ENCODE assay signal across 13 mouse cellular contexts in the genomic region with DNA sequence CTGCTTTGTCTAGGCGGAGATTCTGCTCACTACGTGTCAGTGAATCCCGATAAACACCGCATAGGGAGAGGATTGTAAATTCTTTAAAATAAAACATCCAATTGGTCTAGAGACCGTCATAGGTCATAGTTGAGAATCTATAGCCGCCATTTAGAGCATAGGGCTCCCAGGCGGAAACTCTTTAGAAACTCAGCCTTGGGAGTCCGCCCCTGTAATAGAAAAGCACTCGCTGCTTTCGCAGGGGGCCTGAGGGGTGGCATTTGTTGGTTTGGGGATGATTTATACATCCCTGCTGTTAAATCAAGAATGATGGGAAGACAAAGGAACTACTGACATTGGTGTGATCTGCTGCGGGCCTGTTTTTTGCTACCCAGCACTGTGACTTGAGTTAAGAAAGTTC. TPM values are rescaled to one million over a fixed set of nuclear protein-coding genes. Genes with fewer than 3 reads are reported as not detected.
DNase-seq lines count a peak whose midpoint lies in the region; ATAC-seq lines count a peak whose summit lies in the region.
"Had no signal": no experiment of that assay in that cellular context is flagged by ENCODE, and none has a peak within 500 bp of the region (broad histone marks: within the 10 kb centered on the region; RNA-seq: fewer than 3 reads in every experiment).

No protein-coding gene starts in this region.

- H3K27ac ChIP-seq in midbrain, embryonic 10.5 days (replicated peaks) = no peak overlapping the region
- no peak overlapping the region for H3K27ac ChIP-seq in midbrain, embryonic 14.5 days (replicated peaks; ENCODE audit: low read depth, low read length)
- H3K27ac ChIP-seq in embryonic facial prominence, embryonic 14.5 days (replicated peaks; ENCODE audit: low read depth, low read length) = peak overlapping the region; percentile 99
- H3K27ac ChIP-seq in limb, embryonic 15.5 days = peak overlapping the region; percentile 99
- H3K27ac ChIP-seq: liver, embryonic 14.5 days had no signal

- 11% methylated on average over 11 of the region's 11 CpGs for WGBS in midbrain, embryonic 10.5 days
- 20% methylated on average over 11 of the region's 11 CpGs for WGBS in midbrain, embryonic 14.5 days
- WGBS in embryonic facial prominence, embryonic 14.5 days = 24% methylated on average over 11 of the region's 11 CpGs
- WGBS in limb, embryonic 15.5 days = 27% methylated on average over 11 of the region's 11 CpGs

- H3K4me2 ChIP-seq in midbrain, embryonic 14.5 days (ENCODE audit: low read length) = no peak overlapping the region
- H3K4me2 ChIP-seq in embryonic facial prominence, embryonic 14.5 days (ENCODE audit: low read depth, low read length) = peak overlapping the region; percentile 58
- H3K4me2 ChIP-seq in limb, embryonic 15.5 days = peak overlapping the region; percentile 58

- H3K4me3 ChIP-seq in midbrain, embryonic 10.5 days = no peak overlapping the region
- no peak overlapping the region for H3K4me3 ChIP-seq in midbrain, embryonic 14.5 days (replicated peaks; ENCODE audit: low read depth, low read length)
- H3K4me3 ChIP-seq in embryonic facial prominence, embryonic 14.5 days (ENCODE audit: low read depth, low read length) = peak overlapping the region; percentile 86
- peak overlapping the region; percentile 68 for H3K4me3 ChIP-seq in limb, embryonic 15.5 days
- H3K4me3 ChIP-seq: megakaryocyte, embryonic 14.5 days had no signal

- ATAC-seq in midbrain, embryonic 14.5 days (ENCODE audit: low FRiP score, low TSS enrichment) = no peak
- ATAC-seq in embryonic facial prominence, embryonic 14.5 days (ENCODE audit: low read depth) = no peak
- no peak for ATAC-seq in limb, embryonic 15.5 days (ENCODE audit: insufficient number of reproducible peaks, low FRiP score, low TSS enrichment, low read depth)
- ATAC-seq: lung, postnatal 0 days had no signal

- no peak overlapping the region for H3K9ac ChIP-seq in midbrain, embryonic 14.5 days (replicated peaks; ENCODE audit: low read length)
- H3K9ac ChIP-seq in embryonic facial prominence, embryonic 14.5 days (ENCODE audit: low read depth, low read length) = peak overlapping the region; percentile 100
- H3K9ac ChIP-seq in limb, embryonic 15.5 days = peak overlapping the region; percentile 96; the same call in 1 of the 2 replicates
- H3K9ac ChIP-seq: liver, embryonic 14.5 days had no signal

- peaks cover 44% of the 10 kb centered on the region for H3K4me1 ChIP-seq in midbrain, embryonic 10.5 days
- H3K4me1 ChIP-seq in midbrain, embryonic 14.5 days (ENCODE audit: control insufficient read depth, insufficient read depth, low read length) = peaks cover 10% of the 10 kb centered on the region
- peaks cover 30% of the 10 kb centered on the region for H3K4me1 ChIP-seq in embryonic facial prominence, embryonic 14.5 days (ENCODE audit: control insufficient read depth, insufficient read depth, low read length)
- peaks cover 28% of the 10 kb centered on the region for H3K4me1 ChIP-seq in limb, embryonic 15.5 days

- peaks cover 70% of the 10 kb centered on the region for H3K27me3 ChIP-seq in midbrain, embryonic 10.5 days (ENCODE audit: low read depth, poor library complexity, severe bottlenecking)
- H3K27me3 ChIP-seq in midbrain, embryonic 14.5 days (ENCODE audit: control insufficient read depth, insufficient read depth, low read length) = peaks cover 65% of the 10 kb centered on the region
- no peaks in the 10 kb centered on the region; the same call in 1 of the 2 replicates for H3K27me3 ChIP-seq in embryonic facial prominence, embryonic 14.5 days (replicated peaks; ENCODE audit: control insufficient read depth, insufficient read depth, low read length)
- H3K27me3 ChIP-seq in limb, embryonic 15.5 days = no peaks in the 10 kb centered on the region

- no peaks in the 10 kb centered on the region for H3K36me3 ChIP-seq in midbrain, embryonic 10.5 days
- H3K36me3 ChIP-seq in midbrain, embryonic 14.5 days (ENCODE audit: control insufficient read depth, insufficient read depth, low read length) = no peaks in the 10 kb centered on the region
- H3K36me3 ChIP-seq in embryonic facial prominence, embryonic 14.5 days (ENCODE audit: control insufficient read depth, insufficient read depth, low read length) = peaks cover 34% of the 10 kb centered on the region
- 0 out of 2 replicates have a peak, but pooled peaks cover 4% of the 10 kb centered on the region for H3K36me3 ChIP-seq in limb, embryonic 15.5 days
- H3K36me3 ChIP-seq: G1E had no signal

- no peaks in the 10 kb centered on the region for H3K9me3 ChIP-seq in midbrain, embryonic 10.5 days (replicated peaks)
- no peaks in the 10 kb centered on the region for H3K9me3 ChIP-seq in midbrain, embryonic 14.5 days (ENCODE audit: control insufficient read depth, low read length)
- H3K9me3 ChIP-seq in embryonic facial prominence, embryonic 14.5 days (ENCODE audit: control insufficient read depth, low read length) = no peaks in the 10 kb centered on the region
- no peaks in the 10 kb centered on the region for H3K9me3 ChIP-seq in limb, embryonic 15.5 days
- H3K9me3 ChIP-seq: G1E; megakaryocyte, embryonic 14.5 days had no signal

- peak; percentile 18 for DNase-seq in midbrain, embryonic 10.5 days (ENCODE audit: low spot score)
- DNase-seq in midbrain, embryonic 14.5 days = no peak
- DNase-seq in embryo, embryonic 11 days = peak; percentile 58
- no peak for DNase-seq in embryonic facial prominence, embryonic 14.5 days (ENCODE audit: low spot score)
- no peak for DNase-seq in testis, postnatal 14 days (ENCODE audit: low spot score)
- DNase-seq in frontal cortex, adult 2 months (ENCODE audit: extremely low spot score in 1 of 2, low spot score in 1 of 2) = no peak
- DNase-seq: cerebellum, postnatal 10 days; thymus, postnatal 25 days had no signal

RNA-seq across cellular contexts. Expression of a gene that starts 5.8 kb away (rescaled TPM):
- 14.8 and 16.5 TPM in 2 replicates for polyA plus RNA-seq in midbrain, embryonic 10.5 days (2016; fragmentation: Nextera tagmentation; extraction: Ambion mirVana)
- 0.84 and 3.5 TPM in 2 replicates for polyA plus RNA-seq in midbrain, embryonic 14.5 days (2014; fragmentation: Nextera tagmentation; extraction: Ambion mirVana)
- polyA plus RNA-seq in embryonic facial prominence, embryonic 14.5 days (2014; fragmentation: Nextera tagmentation; extraction: Ambion mirVana) = 100 and 105 TPM in 2 replicates
- 102 and 115 TPM in 2 replicates for polyA plus RNA-seq in limb, embryonic 15.5 days (2015; fragmentation: Nextera tagmentation; extraction: Ambion mirVana)
- 3.7 and 4.9 TPM in 2 replicates for polyA plus RNA-seq in frontal cortex, adult 2 months (2012; rRNA removed)
- polyA plus RNA-seq: G1E had no signal

Comparison
In these comparisons a context has a peak if more than half of its experiments do, and no peak if none do; other contexts are left out.
1. DNase-seq: peak in midbrain, embryonic 10.5 days (single experiment) and embryo, embryonic 11 days (single experiment); none in midbrain, embryonic 14.5 days (single experiment), embryonic facial prominence, embryonic 14.5 days (single experiment), testis, postnatal 14 days (single experiment) and frontal cortex, adult 2 months (0 of 2).
2. H3K27ac ChIP-seq: peak in embryonic facial prominence, embryonic 14.5 days (single experiment) and limb, embryonic 15.5 days (single experiment); none in midbrain, embryonic 10.5 days (single experiment) and midbrain, embryonic 14.5 days (single experiment).
3. H3K4me3 ChIP-seq: peak in embryonic facial prominence, embryonic 14.5 days (single experiment) and limb, embryonic 15.5 days (single experiment); none in midbrain, embryonic 10.5 days (single experiment) and midbrain, embryonic 14.5 days (single experiment).